Mouse (Mus musculus) ES-E14 (cell line): ENCODE data around the gene Khsrp.

Experiments used
- CHD2 ChIP-seq: IDR thresholded peaks from 2 replicates; pipeline ENCODE4 v1.6.1; 2014; ENCODE audit warnings: mild to moderate bottlenecking, low read depth, low read length, inconsistent platforms
- HCFC1 ChIP-seq: IDR thresholded peaks from 2 replicates; pipeline ENCODE4 v1.6.1; 2012; ENCODE audit warnings: low read length, inconsistent platforms, borderline replicate concordance; ENCODE audit not compliant: insufficient read depth
- MAFK ChIP-seq: IDR thresholded peaks from 2 replicates; pipeline ENCODE4 v1.6.1; 2014; ENCODE audit warnings: mild to moderate bottlenecking, low read depth, low read length, inconsistent platforms; ENCODE audit not compliant: insufficient read depth
- ZC3H11A ChIP-seq: IDR thresholded peaks from 2 replicates; pipeline ENCODE4 v1.6.1; 2012; ENCODE audit warnings: low read depth, mild to moderate bottlenecking, inconsistent platforms, low read length, borderline replicate concordance
- ZNF384 ChIP-seq: IDR thresholded peaks from 2 replicates; pipeline ENCODE4 v1.6.1; 2012; ENCODE audit warnings: low read depth, low read length, inconsistent platforms

DNA sequence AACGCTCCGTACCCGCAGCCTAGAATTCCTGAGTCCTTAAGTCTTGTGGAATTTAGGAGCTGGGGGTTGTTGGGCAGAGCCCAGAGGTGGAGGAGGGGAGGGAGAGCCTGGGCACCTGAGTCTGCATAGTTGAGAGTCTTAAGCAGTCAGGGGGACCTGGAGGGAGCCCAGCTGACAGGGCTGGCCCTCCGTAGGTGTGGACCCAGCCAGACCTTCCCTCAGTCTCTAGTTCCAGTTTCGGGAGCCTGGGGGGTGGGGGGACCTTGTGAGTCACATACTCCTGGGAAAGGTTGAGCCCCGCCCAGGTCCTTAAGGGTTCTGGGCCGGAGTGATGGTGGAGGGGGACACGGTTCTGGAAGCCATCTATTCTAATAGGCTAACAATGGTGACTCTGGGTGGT, 31.7 kb upstream of the Khsrp start:
- no peak for TF ChIP-seq ZNF384
- no peak for TF ChIP-seq ZC3H11A
- TF ChIP-seq MAFK = no peak
- TF ChIP-seq HCFC1 = no peak
- no peak for TF ChIP-seq CHD2
